Mouse (Mus musculus) gastrocnemius, adult 2 months (tissue): Measurements from ENCODE around the gene Cdcp2. TPM values are rescaled to one million over a fixed set of nuclear protein-coding genes. Genes with fewer than 3 reads are reported as not detected.

Source experiments
- DNase-seq: peaks from one replicate; pipeline ENCODE4 v3.0.0; 2022
- H3K27ac ChIP-seq: fragments of 200-600 bp; 2 replicates; pipeline ENCODE4 v1.8.1; 2022; ENCODE audit warnings: mild to moderate bottlenecking
- H3K4me3 ChIP-seq: fragments of 200-600 bp; 2 replicates; pipeline ENCODE4 v1.8.1; 2022; ENCODE audit warnings: mild to moderate bottlenecking, moderate library complexity
- CTCF ChIP-seq: fragments of 200-600 bp; IDR thresholded peaks from 2 replicates; pipeline ENCODE4 v1.8.1; 2022; ENCODE audit warnings: antibody characterized with exemption, mild to moderate bottlenecking, moderate library complexity
- intact Hi-C: fragments of 180-260 bp; cut with DNase I; formaldehyde crosslinking; loops from one replicate; pipeline ENCODE4 v1.15.1; 2025
- long read RNA-seq, 2 experiments: library from polyadenylated mRNA; stranded (forward); transcript quantifications; one replicate each; pipeline ENCODE4 v2.0.0; 2021
- total RNA-seq, 2 experiments: library from RNA; stranded (reverse); gene quantifications; 2 replicates each; pipeline ENCODE4 v1.2.3; 2021

Gene Cdcp2
- total RNA-seq, result not detected
- long read RNA-seq, experiment 1, result 0 reads
- long read RNA-seq, experiment 2, result 0 reads

GRCm38 (mm10) chr4:107096841-107097373 lies at the start of gene Cdcp2:
Cdcp2 (plus strand) TSS chr4:107096891.
- no peak within 1 kb of the TSS for H3K4me3 ChIP-seq
- intact Hi-C loops, result no loop called here
- TF ChIP-seq CTCF, result no peak

GRCm38 (mm10) chr4:107047806-107048205 lies 48.9 kb upstream of the Cdcp2 start:
- DNase-seq, result no peak
- Histone ChIP-seq H3K27ac (0 out of 2 replicates have a peak overlapping the region, but pooled peaks have one; percentile 1), H3K4me3 (no peak overlapping the region)
- intact Hi-C loops, result no loop called here
- no peak for TF ChIP-seq CTCF

More at GRCm38 (mm10) chr4:107096841-107097373, at the start of gene Cdcp2:
- no peak within 1 kb of the TSS for H3K27ac ChIP-seq
- DNase-seq, result no peak

- no peak for TF ChIP-seq CTCF
- intact Hi-C loops, result no loop called here
- H3K4me3 ChIP-seq, result no peak overlapping the region
- H3K27ac ChIP-seq, result peak overlapping the region; percentile 64
- peak; percentile 95 for DNase-seq
These were observed 48.0 kb upstream of the Cdcp2 start for GRCm38 (mm10) chr4:107048568-107049162.

- H3K27ac ChIP-seq, result no peak overlapping the region
- TF ChIP-seq CTCF, result no peak
- no peak overlapping the region for H3K4me3 ChIP-seq
- intact Hi-C loops, result loop anchor here (5.0 kb wide), 1 partner anchor 35 kb away; no protein-coding TSS in a partner anchor
- no peak for DNase-seq
These were observed 44.8 kb upstream of the Cdcp2 start for GRCm38 (mm10) chr4:107051889-107052288.

- H3K4me3 ChIP-seq, result no peak overlapping the region
- TF ChIP-seq CTCF, result no peak
- H3K27ac ChIP-seq, result no peak overlapping the region
- intact Hi-C loops, result loop anchor here (5.0 kb wide), 1 partner anchor 36 kb away; no protein-coding TSS in a partner anchor
- DNase-seq, result no peak
These were observed 43.6 kb upstream of the Cdcp2 start for GRCm38 (mm10) chr4:107052962-107053553.

- TF ChIP-seq CTCF, result no peak
- intact Hi-C loops, result no loop called here
- Histone ChIP-seq H3K27ac (peak overlapping the region; percentile 70), H3K4me3 (no peak overlapping the region)
- peak; percentile 68 for DNase-seq
These were observed 40.6 kb upstream of the Cdcp2 start for GRCm38 (mm10) chr4:107056088-107056487.

- no peak for DNase-seq
- no peak overlapping the region for H3K27ac ChIP-seq
- intact Hi-C loops, result no loop called here
- H3K4me3 ChIP-seq, result no peak overlapping the region
- no peak for TF ChIP-seq CTCF
These were observed 38.3 kb upstream of the Cdcp2 start for GRCm38 (mm10) chr4:107058346-107058745.

GRCm38 (mm10) chr4:107058781-107059180 lies 37.9 kb upstream of the Cdcp2 start:
- H3K27ac ChIP-seq, result no peak overlapping the region
- intact Hi-C loops, result no loop called here
- no peak for TF ChIP-seq CTCF
- no peak overlapping the region for H3K4me3 ChIP-seq
- no peak for DNase-seq

DNA sequence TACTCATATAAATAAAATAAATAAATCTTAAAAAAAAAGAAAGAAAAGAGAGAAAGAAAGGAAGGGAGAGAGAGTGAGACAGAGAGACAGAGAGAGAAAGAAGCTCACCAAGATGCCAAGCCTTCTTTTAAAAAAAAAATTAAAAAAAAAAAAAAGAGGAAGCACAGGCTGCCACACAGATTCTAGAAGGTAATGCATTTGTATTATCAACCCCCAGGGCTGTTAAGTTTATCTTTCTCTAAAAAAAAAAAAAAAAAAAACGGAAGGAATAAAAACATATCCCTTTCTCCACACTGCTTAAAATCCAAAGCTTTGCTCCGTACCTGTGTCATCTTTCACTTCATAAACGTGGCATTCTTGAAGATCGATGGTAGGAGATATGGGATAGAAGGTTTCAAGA lies 35.1 kb upstream of the Cdcp2 start:
- intact Hi-C loops, result no loop called here
- no peak for DNase-seq
- no peak for TF ChIP-seq CTCF
- Histone ChIP-seq H3K27ac (no peak overlapping the region), H3K4me3 (no peak overlapping the region)

DNA sequence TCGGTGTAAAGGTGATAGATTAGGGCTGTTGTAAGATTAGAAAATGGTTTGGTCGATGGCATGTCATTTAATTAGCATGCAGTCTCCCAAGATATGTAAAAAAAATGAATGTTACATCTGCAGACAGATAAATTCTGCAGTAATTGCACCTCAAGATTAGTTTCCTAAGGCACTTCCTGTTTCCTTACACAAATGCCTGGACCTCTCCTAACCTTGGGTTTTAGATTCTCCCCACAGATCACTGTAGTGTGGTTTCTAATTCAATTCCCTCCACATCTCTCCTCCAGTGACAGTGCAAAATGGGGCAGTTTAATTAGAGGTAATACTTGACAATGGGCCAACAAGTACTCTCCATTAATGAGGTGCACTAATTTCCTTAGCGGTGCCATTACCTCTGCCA lies 33.5 kb upstream of the Cdcp2 start:
- H3K4me3 ChIP-seq, result no peak overlapping the region
- no peak overlapping the region for H3K27ac ChIP-seq
- intact Hi-C loops, result no loop called here
- no peak for TF ChIP-seq CTCF
- no peak for DNase-seq

DNA sequence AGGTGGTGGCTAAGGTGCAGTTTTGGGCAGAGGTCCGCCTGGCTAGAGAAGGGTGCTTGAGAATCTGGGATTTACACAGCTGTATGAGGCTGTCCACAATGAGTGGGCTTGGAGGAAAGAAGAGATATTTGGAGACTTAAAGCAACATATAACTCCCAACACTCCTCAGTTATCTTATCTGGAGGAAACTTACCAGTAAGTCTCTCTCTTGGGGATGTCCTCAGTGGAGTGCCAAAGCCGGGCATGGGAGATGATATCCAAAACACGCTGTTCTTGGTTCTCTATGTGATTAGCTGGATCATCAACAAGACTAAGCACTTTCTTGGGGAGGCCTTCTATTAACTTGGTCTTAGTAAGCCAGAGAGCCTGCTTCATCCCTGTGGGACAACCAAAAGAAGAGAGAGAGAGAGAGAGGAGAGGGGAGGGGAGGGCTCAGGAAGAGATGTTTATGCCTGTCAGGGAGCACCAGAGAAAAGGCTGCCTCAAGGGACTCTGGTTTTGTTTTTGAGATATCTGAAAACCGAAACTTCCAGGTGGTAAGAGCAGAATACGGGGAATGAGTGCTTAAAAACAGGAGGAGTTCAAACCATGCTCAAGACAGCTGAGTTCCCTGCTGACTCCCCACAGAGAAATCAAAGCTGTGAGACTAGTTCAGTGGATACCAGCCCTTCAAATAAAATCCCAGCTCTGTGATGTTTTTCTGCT lies 32.1 kb upstream of the Cdcp2 start:
- DNase-seq, result no peak
- Histone ChIP-seq H3K4me3 (no peak overlapping the region), H3K27ac (no peak overlapping the region)
- TF ChIP-seq CTCF, result no peak
- intact Hi-C loops, result loop anchor here (5.0 kb wide), 2 partner anchors 98 to 157 kb away; no protein-coding TSS in a partner anchor

DNA sequence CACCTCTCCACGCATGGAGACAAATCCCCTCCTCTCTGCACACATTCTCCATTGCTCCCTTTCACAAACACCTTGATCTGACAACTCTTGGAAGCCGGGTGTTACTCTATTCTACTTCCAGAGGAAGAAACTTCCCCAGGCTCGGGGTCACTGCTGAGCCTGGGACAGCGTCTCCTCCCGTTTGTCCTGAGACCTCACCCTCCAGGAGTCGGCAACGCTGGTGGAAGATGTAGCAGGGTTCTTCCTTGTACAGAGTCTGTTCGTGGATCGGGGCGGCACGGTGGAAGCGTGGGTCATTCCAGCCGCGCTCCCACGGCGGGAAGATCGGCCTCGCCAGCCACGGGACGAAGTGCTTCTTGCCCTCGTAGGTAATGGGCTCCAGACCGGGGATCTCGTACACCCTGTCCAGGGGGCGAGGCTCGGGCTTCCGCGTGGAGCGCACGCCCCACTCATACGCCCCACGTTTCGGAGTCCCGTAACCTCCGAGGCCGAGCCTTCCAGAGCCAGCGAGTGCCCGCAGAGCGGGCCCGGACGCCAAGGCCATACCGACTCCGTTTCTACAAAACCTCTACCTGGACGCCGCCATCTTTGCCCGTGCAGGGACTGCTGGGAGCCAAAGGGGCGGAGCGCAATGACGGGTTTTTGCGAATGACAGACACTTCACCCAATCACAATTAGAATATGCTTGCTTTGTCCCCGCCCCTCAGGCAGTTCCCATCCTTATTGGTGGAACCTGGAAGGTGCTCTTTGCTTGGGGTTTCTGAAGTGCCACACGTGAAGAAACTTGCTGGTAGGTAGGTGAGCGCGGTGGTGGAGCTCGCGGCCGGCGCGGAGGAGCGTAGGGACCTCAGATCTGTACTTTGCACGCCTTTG lies 30.2 kb upstream of the Cdcp2 start, which contains the start of the genes Mrpl37 and Cyb5rl:
Gene Mrpl37, minus strand, starts transcription at position 617 of the 873 bp plus-strand sequence.
Gene Cyb5rl, plus strand, starts transcription at position 737 of the 873 bp plus-strand sequence.
- Histone ChIP-seq H3K27ac (peak within 1 kb of the TSS; percentile 96), H3K4me3 (peak within 1 kb of the TSS; percentile 95)
- peak; percentile 95 for DNase-seq
- intact Hi-C loops, result loop anchor here (2.0 to 5.0 kb wide), 3 partner anchors 96 to 228 kb away; no protein-coding TSS in a partner anchor
- TF ChIP-seq CTCF, result no peak
